Mouse (Mus musculus) limb, embryonic 15.5 days (tissue): ENCODE results near the gene Cbarp. TPM values are rescaled to one million over a fixed set of nuclear protein-coding genes. Genes with fewer than 3 reads are reported as not detected.

Source experiments
- ATAC-seq: fragments of 200-750 bp; cut with Nextera tagmentation; 2 replicates; pipeline ENCODE4 v1.8.0; 2017; ENCODE audit warnings: low read depth, moderate TSS enrichment; ENCODE audit not compliant: insufficient number of reproducible peaks, low FRiP score, low TSS enrichment
- H3K27ac ChIP-seq: fragments of 300-500 bp; sonication (generic); 2 replicates; pipeline ENCODE4 v1.5.1; 2015; ENCODE audit warnings: moderate library complexity, mild to moderate bottlenecking, inconsistent platforms
- H3K27me3 ChIP-seq: fragments of 300-500 bp; sonication (generic); 2 replicates; pipeline ENCODE4 v1.6.1; 2015; ENCODE audit warnings: inconsistent platforms
- H3K36me3 ChIP-seq: fragments of 300-500 bp; sonication (generic); 2 replicates; pipeline ENCODE4 v1.6.1; 2015; ENCODE audit warnings: inconsistent platforms
- H3K4me1 ChIP-seq: fragments of 300-500 bp; sonication (generic); 2 replicates; pipeline ENCODE4 v1.6.1; 2015; ENCODE audit warnings: inconsistent platforms
- H3K4me2 ChIP-seq: fragments of 300-500 bp; sonication (generic); 2 replicates; pipeline ENCODE4 v1.6.1; 2015; ENCODE audit warnings: mild to moderate bottlenecking, inconsistent platforms
- H3K4me3 ChIP-seq: fragments of 300-500 bp; sonication (generic); 2 replicates; pipeline ENCODE4 v1.5.1; 2015; ENCODE audit warnings: mild to moderate bottlenecking, inconsistent platforms
- H3K9ac ChIP-seq: fragments of 300-500 bp; sonication (generic); 2 replicates; pipeline ENCODE4 v1.6.1; 2015; ENCODE audit warnings: inconsistent platforms
- H3K9me3 ChIP-seq: fragments of 300-500 bp; sonication (generic); 2 replicates; pipeline ENCODE4 v1.6.1; 2016; ENCODE audit warnings: inconsistent platforms
- WGBS: fragments of 180-500 bp; shearing (Covaris S2); methylation state at CpG from one replicate; pipeline ENCODE4 v1.1.7; 2015; 5-methylcytosine and 5-hydroxymethylcytosine counted together
- polyA plus RNA-seq: library from polyadenylated mRNA; unstranded; fragments of >200 nt; fragmentation: Nextera tagmentation; extraction: Ambion mirVana; gene quantifications from 2 replicates; pipeline ENCODE4 v1.2.1, GENCODE M21; 2015

Cbarp gene
- polyA plus RNA-seq, 1 experiment from 2014 or later = 6.8 TPM

DNA sequence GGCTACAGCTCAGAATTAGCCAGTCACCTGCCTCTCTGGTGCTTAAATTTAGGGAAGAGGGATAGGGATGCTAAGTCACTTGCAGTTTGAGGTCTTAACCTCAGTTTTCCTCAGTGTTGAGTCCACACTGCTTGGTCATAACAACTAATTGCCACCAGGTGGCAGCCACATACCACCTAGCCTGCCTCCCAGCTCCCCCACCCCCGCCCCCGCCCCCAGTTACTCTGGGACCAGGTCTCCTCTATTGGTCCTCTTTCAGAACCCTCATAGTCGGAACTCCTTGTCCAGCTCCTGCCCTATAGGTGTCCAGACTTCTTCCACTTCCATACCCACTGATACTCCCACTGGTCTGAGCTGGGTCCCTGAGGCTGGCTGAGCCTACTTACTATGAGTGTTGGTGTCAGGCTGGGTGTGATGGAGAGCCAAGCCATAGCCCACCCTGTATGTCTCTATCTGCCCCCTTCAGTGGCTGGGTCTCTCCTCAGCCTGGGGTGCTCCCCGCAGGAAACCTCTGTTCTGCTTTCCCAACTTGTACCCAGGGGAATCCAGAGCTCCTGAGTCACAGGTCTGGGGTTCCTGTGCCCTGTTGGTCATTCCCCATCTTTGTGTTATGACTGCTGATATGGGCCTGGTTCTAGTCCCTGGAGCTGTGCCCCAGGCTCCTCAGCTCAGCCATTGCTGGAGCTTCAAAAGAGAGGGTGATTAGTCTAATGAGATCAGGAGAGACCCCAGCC is 35.1 kb upstream of the Cbarp start:
- H3K27me3 ChIP-seq = no peaks in the 10 kb centered on the region
- no peak overlapping the region for H3K27ac ChIP-seq
- H3K9me3 ChIP-seq = no peaks in the 10 kb centered on the region
- ATAC-seq = no peak
- no peak overlapping the region for H3K4me2 ChIP-seq
- no peak overlapping the region for H3K4me3 ChIP-seq
- H3K36me3 ChIP-seq = peaks cover 17% of the 10 kb centered on the region
- 24% methylated on average over 4 of the region's 4 CpGs for WGBS
- peaks cover 36% of the 10 kb centered on the region for H3K4me1 ChIP-seq
- H3K9ac ChIP-seq = no peak overlapping the region

DNA sequence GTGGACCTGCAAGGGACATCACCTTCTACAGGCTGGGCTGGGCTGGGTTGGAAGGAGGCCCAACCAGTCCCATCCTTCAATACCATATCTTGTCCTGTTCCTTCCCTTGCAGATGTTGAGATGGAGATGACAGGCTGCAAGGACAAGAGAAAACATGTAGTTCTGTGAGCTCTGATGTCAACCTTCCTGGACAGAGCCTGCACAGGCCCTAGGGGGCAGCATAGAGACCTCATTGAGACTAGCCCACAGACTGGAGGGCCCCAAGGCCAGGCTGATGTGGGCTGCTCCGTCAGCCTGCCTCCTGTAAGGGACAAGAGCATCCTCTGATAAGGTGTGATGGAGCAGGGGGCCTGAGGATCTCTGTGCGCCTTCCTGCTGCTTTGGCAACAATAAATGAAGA is 34.1 kb upstream of the Cbarp start:
- Histone ChIP-seq H3K27ac (no peak overlapping the region), H3K4me3 (no peak overlapping the region), H3K4me1 (peaks cover 32% of the 10 kb centered on the region), H3K36me3 (peaks cover 27% of the 10 kb centered on the region), H3K27me3 (no peaks in the 10 kb centered on the region), H3K9ac (no peak overlapping the region), H3K9me3 (no peaks in the 10 kb centered on the region), H3K4me2 (no peak overlapping the region)
- ATAC-seq = no peak
- 40% methylated on average over 2 of the region's 2 CpGs for WGBS

DNA sequence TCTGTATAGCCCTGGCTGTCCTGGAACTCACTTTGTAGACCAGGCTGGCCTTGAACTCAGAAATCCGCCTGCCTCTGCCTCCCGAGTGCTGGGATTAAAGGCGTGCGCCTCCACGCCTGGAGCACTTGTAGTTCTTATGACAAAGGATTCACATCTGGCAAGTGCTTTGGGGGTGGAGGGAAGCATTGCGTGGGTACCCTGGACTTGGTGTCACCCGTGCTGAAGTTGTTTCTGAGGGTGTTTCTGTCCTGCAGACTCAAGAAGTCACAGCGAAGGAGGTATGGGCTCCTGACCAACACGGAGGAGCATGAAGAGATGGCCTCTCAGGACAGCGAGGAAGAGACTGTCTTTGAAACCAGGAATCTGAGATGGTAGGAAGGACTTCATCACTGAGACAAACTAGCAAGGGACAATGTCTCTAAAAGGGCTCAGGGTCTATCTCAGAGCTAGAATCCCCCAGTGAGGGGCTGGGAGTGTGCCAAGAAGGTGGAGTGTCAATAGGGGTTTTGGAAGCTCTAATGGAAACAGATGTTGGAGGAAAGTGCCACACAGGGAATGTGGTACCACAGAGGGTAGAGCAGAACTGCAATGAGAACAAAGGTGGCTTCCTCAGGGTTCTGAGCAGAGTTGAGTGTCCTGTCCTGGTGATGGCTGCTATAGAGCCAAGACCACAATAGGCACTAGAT is 33.5 kb upstream of the Cbarp start:
- Histone ChIP-seq H3K4me3 (no peak overlapping the region), H3K27ac (no peak overlapping the region), H3K36me3 (peaks cover 28% of the 10 kb centered on the region)

DNA sequence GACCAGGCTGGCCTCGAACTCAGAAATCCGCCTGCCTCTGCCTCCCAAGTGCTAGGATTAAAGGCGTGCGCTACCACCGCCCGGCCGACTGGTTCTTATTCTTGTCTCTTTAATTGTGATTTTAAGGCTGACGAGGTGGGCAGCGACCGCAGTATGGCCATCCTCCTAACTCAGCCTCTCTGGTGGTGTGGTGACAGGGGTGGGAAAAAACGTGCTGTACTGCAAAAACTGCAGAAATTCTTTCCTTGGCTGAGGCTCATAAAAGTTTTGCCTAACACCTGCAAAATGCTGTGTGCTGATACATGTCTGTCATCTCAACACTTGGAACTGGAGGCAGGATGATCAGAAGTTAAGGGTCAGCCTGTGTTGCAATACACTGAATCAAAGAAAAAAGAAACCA is 32.7 kb upstream of the Cbarp start:
- Histone ChIP-seq H3K4me3 (peak overlapping the region; percentile 64), H3K36me3 (peaks cover 28% of the 10 kb centered on the region), H3K4me1 (peaks cover 43% of the 10 kb centered on the region), H3K4me2 (peak overlapping the region; percentile 67), H3K27me3 (no peaks in the 10 kb centered on the region), H3K9ac (peak overlapping the region; percentile 35; the same call in 1 of the 2 replicates), H3K9me3 (no peaks in the 10 kb centered on the region), H3K27ac (peak overlapping the region; percentile 90)
- no peak for ATAC-seq
- 8% methylated on average over 11 of the region's 11 CpGs for WGBS

More for the DNA sequence above, 33.5 kb upstream of the Cbarp start:
- Histone ChIP-seq H3K27me3 (no peaks in the 10 kb centered on the region), H3K4me2 (no peak overlapping the region), H3K4me1 (peaks cover 35% of the 10 kb centered on the region), H3K9me3 (no peaks in the 10 kb centered on the region), H3K9ac (no peak overlapping the region)
- 84% methylated on average over 10 of the region's 10 CpGs for WGBS
- ATAC-seq = no peak

DNA sequence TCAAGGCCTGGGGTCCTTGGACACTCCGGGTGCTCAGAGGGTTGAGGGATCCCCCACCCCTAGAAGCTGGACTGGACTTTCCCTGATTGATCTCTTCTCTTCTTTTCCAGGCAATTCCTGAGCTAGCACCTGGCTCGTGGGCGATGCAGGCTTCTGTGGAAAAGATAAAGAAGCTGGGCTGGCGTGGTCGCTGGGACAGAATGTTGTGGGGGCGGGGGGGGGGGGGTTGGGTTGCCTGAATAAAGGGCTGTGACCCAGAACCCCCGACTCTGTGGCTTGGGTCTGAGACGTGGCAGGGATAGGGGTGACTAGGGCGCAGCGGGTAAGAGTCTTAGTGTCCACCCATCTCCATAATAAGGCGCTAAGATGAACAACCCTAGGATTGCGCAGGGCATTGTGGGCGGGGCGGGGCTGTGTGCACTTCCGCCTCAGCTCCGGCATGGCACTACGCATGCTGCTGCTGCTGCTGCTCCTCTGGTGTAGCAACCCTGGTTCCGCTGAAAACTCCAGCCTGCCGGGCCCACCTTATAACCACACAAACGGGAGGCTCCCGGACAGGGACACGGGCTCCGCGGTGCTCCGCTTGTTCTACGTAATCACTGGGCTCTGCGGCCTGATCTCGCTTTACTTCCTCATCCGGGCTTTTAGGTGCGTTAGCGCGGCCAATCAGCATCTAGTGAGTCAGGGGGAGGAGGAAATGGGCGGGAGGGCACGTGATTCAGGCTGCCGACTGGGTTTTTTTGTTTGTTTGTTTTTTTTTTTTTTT is 32.1 kb upstream of the Cbarp start, which contains the start of gene 1600002K03Rik:
Gene 1600002K03Rik (plus strand): TSS at position 418 of the 766 bp plus-strand sequence.
- ATAC-seq = peak; percentile 64
- WGBS = 6% methylated on average over 35 of the region's 35 CpGs
- H3K4me1 ChIP-seq = peaks cover 43% of the 10 kb centered on the region

DNA sequence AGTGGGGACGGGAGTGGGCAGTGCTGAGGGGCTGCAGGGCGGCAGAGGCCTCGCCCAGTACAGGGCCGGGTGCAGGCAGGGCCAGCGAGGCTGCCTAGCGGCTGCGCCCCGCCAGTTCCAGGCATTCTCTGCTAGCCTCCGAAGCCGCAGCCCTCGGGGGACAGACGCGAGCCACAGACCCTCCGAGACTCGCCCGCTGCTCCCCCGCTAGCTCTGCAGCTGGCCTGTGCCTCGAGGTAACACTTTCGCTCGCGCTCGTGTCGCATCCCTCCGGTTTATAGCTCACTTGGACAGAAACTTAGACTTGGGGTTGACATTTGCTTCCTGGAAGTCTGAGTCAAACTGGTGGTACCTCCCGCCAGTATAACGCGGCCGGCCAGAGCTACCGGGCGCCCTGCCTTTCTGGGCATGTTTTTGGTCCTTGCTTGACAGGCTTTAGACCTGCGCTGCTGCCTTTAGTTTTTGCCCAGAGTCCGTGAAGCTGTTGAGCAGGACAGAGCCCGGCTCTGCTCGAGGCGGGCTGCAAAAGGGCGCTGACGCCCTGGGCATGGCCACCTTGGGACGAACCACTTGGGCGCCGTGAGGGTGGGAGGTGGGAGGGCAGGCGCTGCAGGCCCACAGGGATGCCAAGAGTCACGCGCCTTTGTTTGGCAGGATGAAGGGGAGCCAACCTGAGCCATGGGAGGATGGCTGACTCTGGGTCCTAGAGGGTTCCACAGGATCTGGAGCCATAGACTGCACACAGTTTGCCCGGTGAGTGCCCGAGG is 31.3 kb upstream of the Cbarp start:
- Histone ChIP-seq H3K27ac (peak overlapping the region; percentile 90), H3K36me3 (peaks cover 28% of the 10 kb centered on the region), H3K27me3 (no peaks in the 10 kb centered on the region), H3K4me3 (no peak overlapping the region), H3K9me3 (no peaks in the 10 kb centered on the region), H3K4me2 (peak overlapping the region; percentile 67), H3K9ac (no peak overlapping the region), H3K4me1 (peaks cover 46% of the 10 kb centered on the region)
- 88% methylated on average over 45 of the region's 45 CpGs for WGBS
- ATAC-seq = no peak

More for the DNA sequence above, 32.1 kb upstream of the Cbarp start, which contains the start of gene 1600002K03Rik:
- Histone ChIP-seq H3K4me2 (peak within 1 kb of the TSS; percentile 67), H3K9me3 (no peaks in the 10 kb centered on the region), H3K27me3 (no peaks in the 10 kb centered on the region), H3K4me3 (peak within 1 kb of the TSS; percentile 64), H3K9ac (peak within 1 kb of the TSS; percentile 54; the same call in 1 of the 2 replicates), H3K36me3 (peaks cover 28% of the 10 kb centered on the region), H3K27ac (peak within 1 kb of the TSS; percentile 90)

DNA sequence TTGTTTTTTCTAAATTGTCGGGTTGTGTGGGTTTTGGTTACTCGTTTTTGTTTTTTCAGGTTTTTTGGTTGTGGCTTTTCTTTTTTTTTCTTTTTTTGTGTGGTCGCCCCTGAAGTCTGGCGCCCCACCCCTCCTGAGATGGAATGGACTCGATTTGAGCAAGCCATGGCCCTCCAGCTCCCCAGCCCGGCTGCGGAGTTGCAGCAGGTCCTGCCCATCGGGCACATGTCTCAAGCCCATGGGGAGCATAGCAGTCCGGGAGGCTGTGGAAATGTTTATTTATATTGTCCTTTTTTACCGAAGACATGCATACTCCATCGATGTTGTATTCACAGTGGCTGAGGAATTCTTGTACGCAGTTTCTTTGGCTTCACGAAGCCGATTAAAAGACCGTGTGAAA is 30.6 kb upstream of the Cbarp start:
- H3K4me3 ChIP-seq = no peak overlapping the region
- no peaks in the 10 kb centered on the region for H3K9me3 ChIP-seq
- ATAC-seq = no peak
- H3K36me3 ChIP-seq = peaks cover 28% of the 10 kb centered on the region
- no peaks in the 10 kb centered on the region for H3K27me3 ChIP-seq
- H3K9ac ChIP-seq = no peak overlapping the region
- peak overlapping the region; percentile 39; the same call in 1 of the 2 replicates for H3K27ac ChIP-seq
- H3K4me1 ChIP-seq = peaks cover 52% of the 10 kb centered on the region
- H3K4me2 ChIP-seq = no peak overlapping the region
- 89% methylated on average over 15 of the region's 15 CpGs for WGBS

DNA sequence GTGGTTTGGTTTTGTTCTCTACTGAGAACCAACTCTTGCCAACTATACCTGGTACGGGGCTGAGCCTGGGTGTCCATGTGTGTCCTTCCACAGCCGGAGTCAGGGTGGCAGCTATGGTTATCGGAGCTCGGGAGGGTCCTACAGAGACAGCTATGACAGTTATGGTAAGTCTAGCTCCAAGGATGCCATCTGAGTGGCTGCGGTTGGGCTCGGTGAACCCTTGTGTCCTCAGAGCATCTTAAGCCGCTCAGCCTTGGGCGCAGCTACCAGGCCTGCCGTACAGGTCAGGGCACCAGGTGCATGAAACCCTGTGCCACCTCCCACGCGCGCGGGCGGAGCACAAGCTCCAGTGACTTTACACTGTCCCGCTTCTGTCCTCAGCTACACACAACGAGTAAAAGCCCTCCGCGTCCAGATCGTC is 30.0 kb upstream of the Cbarp start:
- no peaks in the 10 kb centered on the region for H3K27me3 ChIP-seq
- ATAC-seq = no peak
- H3K4me3 ChIP-seq = no peak overlapping the region
- peaks cover 50% of the 10 kb centered on the region for H3K4me1 ChIP-seq
- no peak overlapping the region for H3K4me2 ChIP-seq
- 92% methylated on average over 19 of the region's 19 CpGs for WGBS
- no peak overlapping the region for H3K9ac ChIP-seq
- peaks cover 28% of the 10 kb centered on the region for H3K36me3 ChIP-seq
- H3K9me3 ChIP-seq = no peaks in the 10 kb centered on the region
- H3K27ac ChIP-seq = 0 out of 2 replicates have a peak overlapping the region, but pooled peaks have one; percentile 47

DNA sequence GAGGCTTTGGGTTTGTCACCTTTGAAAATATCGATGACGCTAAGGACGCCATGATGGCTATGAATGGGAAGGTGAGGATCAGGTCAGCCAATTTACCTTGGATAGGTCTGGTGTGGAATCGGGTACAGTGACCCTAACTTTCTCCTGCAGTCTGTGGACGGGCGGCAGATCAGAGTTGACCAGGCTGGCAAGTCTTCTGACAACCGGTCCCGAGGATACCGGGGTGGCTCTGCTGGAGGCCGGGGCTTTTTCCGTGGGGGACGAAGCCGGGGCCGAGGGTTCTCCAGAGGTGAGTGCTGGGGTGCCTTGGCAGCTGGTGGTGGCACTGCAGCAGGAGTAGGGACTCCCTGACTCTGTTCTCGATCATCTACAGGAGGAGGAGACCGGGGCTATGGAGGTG is 29.4 kb upstream of the Cbarp start:
- Histone ChIP-seq H3K27me3 (no peaks in the 10 kb centered on the region), H3K4me2 (no peak overlapping the region), H3K4me3 (no peak overlapping the region), H3K27ac (0 out of 2 replicates have a peak overlapping the region, but pooled peaks have one; percentile 47), H3K36me3 (peaks cover 28% of the 10 kb centered on the region), H3K9ac (no peak overlapping the region), H3K9me3 (no peaks in the 10 kb centered on the region), H3K4me1 (peaks cover 55% of the 10 kb centered on the region)
- no peak for ATAC-seq
- 91% methylated on average over 16 of the region's 16 CpGs for WGBS

DNA sequence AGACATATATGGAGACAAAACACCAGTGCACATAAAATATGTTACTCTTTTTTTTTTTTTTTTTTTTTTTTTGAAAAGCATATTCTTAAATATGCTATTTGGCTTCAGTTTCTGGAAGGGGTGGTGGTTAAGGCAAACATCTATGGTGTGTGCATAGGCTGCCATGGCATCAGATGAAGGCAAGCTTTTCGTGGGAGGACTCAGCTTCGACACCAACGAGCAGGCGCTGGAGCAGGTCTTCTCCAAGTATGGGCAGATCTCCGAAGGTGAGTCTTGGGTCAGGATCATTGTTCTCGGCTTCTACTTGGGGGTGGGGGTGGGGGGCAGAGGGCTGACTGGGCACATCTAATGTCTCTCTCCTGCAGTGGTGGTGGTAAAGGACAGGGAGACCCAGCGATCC is 29.0 kb upstream of the Cbarp start:
- Histone ChIP-seq H3K4me2 (no peak overlapping the region), H3K27ac (no peak overlapping the region), H3K4me1 (peaks cover 58% of the 10 kb centered on the region), H3K27me3 (no peaks in the 10 kb centered on the region), H3K9ac (no peak overlapping the region), H3K36me3 (peaks cover 28% of the 10 kb centered on the region), H3K4me3 (no peak overlapping the region), H3K9me3 (no peaks in the 10 kb centered on the region)
- no peak for ATAC-seq
- 91% methylated on average over 7 of the region's 7 CpGs for WGBS

DNA sequence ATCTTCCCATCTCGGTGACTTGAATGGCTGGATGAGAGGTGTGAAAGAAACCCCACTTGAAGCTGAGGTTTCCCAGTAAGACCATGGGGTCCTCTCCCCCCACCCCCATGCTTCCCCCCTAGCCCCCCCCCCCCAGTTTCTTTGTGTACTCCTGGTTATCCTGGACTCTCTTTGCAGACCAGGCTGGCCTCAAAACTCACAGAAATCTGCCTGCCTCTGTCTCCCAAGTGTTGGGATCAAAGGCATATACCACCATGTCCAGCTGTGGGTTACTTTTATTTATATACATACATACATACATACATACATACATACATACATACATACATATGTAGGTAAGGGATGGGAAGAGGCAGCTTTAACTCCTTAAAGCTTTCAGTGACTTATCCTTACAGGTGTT is 28.4 kb upstream of the Cbarp start:
- WGBS = 55% methylated on average over 1 of the region's 1 CpGs
- H3K4me3 ChIP-seq = peak overlapping the region; percentile 87
- peak overlapping the region; percentile 100 for H3K27ac ChIP-seq

More for the DNA sequence above, 28.4 kb upstream of the Cbarp start:
- no peak for ATAC-seq
- peaks cover 28% of the 10 kb centered on the region for H3K36me3 ChIP-seq
- H3K4me2 ChIP-seq = peak overlapping the region; percentile 56
- H3K9ac ChIP-seq = peak overlapping the region; percentile 96; the same call in 1 of the 2 replicates
- H3K9me3 ChIP-seq = no peaks in the 10 kb centered on the region
- H3K4me1 ChIP-seq = peaks cover 64% of the 10 kb centered on the region
- H3K27me3 ChIP-seq = no peaks in the 10 kb centered on the region
